Mouse (Mus musculus) adrenal gland, postnatal 36 days (tissue): ENCODE measurements around the gene Fcamr. TPM values are rescaled to one million over a fixed set of nuclear protein-coding genes. Genes with fewer than 3 reads are reported as not detected.

Experiments
- DNase-seq, 2 experiments: peaks; one replicate each; pipeline ENCODE4 v3.0.0; 2021; ENCODE audit warnings: mixed read lengths in 1 of 2
- total RNA-seq, 2 experiments: library from RNA; stranded (reverse); gene quantifications; 2 replicates each; pipeline ENCODE4 v1.2.3; 2021

Gene Fcamr
- total RNA-seq, 2 experiments from 2014 or later = not detected

DNA sequence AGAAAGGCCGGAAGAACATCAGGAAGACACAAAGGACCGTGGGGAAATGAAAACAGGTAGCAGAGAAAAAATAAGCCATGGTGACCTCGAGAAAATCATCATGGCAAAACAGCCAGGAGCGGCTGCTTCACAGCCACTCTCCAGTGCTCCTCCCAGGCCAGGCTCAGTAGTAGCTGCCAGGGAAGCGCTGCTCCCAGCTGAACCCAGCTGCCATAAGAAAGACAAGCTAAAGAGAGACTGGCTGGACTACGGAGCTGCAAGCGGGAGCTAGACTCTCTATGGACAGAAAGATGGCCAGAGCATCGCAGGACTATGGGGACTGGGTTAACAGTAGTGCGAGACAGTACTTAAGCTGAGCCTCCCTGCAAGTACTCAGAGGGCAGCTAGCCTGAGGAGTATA is 54.1 kb downstream of the Fcamr start:
- DNase-seq = no peak

DNA sequence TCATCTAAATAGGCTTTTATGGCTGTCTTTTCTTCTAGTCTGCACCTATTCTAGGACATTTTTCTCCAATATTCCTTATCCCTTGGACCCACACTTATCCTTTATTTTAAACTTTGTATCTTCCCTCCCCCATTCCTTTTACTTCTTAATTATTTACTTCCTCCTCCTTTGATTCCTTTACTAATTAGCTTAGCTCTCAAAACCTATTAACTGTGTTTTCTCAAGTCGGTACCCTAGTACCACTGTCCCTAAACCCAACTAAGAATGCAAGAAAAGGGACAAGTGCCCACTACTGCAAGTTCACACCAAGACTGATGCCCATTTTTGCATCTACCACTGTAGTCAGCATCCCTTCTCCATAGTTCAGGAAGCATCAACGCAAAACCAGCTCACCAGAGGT is 55.0 kb downstream of the Fcamr start:
- no peak for DNase-seq

- DNase-seq = no peak
Observed at GRCm38 (mm10) chr1:130857456-130857855, 56.8 kb downstream of the Fcamr start.

DNA sequence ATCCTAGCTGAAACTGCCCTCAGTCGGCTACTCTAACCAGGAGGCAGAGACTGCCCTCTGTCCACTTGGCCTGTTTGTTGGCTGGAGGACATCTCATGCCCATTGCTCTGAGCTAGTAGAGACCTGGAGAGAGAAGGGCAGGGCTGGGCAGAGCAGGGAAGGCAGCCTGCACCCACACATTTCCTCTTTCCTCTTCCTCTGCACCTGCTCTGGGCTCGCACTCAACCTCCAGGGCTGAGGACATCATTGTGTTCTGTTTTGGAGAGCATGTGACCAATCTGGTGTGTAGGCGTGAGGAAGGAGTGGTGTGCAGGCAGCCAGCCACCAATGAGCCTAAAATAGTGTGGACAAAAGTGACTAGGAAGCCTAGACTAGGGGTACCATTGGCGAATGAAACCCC is 63.5 kb downstream of the Fcamr start:
- no peak for DNase-seq

Other genes starting within 250 kb of the Fcamr start
- not detected for gene Zp3r, start 171.3 kb upstream of the Fcamr start, total RNA-seq
- gene C4bp, start 139.3 kb upstream of the Fcamr start, total RNA-seq = under 1 TPM in 1 of 2 experiments, not detected in 1; 0.46 TPM
- not detected for gene Gm29427, start 85.1 kb upstream of the Fcamr start, total RNA-seq
- gene Yod1, start 83.6 kb upstream of the Fcamr start, total RNA-seq = 10 to 100 TPM in 1 of 2 experiments, 1 to 10 TPM in 1; 7.7 to 18.8 TPM
- gene Pfkfb2, start 71.6 kb upstream of the Fcamr start, total RNA-seq = 10 to 100 TPM; 27.2 to 48.8 TPM
- gene AA986860, start 68.9 kb upstream of the Fcamr start, total RNA-seq = 10 to 100 TPM in 1 of 2 experiments, 1 to 10 TPM in 1; 2.7 to 13.1 TPM
- gene Pigr, start 25.8 kb downstream of the Fcamr start, total RNA-seq = under 1 TPM; 0.16 to 0.20 TPM
- not detected for gene Fcmr, start 64.8 kb downstream of the Fcamr start, total RNA-seq
- not detected for gene Il24, start 86.6 kb downstream of the Fcamr start, total RNA-seq
- not detected for gene Il20, start 110.5 kb downstream of the Fcamr start, total RNA-seq
- not detected for gene Il19, start 139.2 kb downstream of the Fcamr start, total RNA-seq
- not detected for gene Il10, start 218.9 kb downstream of the Fcamr start, total RNA-seq